Mouse (Mus musculus) thymus, postnatal 10 days (tissue): ENCODE measurements around the gene Afp.

ENCODE experiments used
- DNase-seq, 2 experiments: peaks; one replicate each; pipeline ENCODE4 v3.0.0; 2021; ENCODE audit warnings: low spot score in 2 of 2

Afp gene

DNA sequence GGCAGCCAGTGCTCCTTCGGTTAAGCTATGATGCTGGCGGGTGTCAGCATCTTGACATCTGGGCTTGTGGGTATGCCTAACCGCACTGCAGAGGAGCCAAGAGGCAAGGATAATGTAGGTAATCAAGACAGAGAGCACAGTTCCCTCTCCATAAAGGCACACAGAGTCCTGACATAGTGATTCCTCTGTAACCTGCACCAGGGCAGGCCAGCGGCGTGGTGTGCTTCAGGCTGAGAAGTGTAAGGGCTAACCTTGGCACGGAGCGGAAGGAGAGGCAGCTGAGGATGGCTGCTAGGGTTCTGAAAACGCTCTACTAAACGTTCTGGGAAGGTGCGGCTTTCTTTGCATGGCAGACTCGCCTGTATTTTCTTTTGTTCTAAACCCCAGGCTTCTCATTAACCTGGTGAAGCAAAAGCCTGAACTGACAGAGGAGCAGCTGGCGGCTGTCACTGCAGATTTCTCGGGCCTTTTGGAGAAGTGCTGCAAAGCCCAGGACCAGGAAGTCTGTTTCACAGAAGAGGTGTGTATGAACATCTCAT, 16.9 kb downstream of the Afp start:
- DNase-seq = no peak

DNA sequence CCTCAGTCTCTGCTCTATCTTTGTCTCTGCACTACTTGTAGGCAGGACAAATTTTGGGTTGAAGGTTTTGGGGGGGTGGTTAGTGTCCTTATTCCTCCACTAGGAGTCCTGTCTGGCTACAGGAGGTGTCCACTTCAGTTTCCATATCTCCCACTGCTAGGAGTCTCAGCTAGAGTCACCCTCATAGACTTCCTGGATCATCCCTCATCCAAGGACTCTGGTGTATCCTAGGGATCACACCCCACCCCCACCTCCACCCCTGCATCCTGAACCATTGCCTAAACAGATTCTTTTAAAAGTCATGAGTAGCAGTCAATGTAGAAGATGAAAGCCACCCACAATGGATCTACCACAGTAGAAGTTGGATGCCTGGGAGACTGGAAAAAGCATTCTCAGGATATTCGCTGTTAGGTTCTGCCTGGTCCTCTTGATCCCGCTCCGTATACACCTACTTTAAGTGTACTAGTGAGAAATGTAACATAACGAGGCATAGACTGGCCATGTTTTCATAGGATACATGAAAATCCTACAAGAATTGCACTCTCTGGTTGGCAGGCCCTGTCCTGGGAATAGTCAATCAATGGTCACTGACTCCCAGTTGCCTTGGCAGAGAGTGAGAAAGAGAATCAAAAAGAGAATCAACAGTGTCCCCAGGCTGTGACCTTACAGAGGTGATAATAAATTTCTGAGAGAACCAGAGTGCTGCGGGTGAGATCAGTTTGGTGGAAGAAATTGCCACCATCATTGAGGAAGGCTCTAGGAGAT, 19.5 kb downstream of the Afp start:
- DNase-seq = no peak

DNA sequence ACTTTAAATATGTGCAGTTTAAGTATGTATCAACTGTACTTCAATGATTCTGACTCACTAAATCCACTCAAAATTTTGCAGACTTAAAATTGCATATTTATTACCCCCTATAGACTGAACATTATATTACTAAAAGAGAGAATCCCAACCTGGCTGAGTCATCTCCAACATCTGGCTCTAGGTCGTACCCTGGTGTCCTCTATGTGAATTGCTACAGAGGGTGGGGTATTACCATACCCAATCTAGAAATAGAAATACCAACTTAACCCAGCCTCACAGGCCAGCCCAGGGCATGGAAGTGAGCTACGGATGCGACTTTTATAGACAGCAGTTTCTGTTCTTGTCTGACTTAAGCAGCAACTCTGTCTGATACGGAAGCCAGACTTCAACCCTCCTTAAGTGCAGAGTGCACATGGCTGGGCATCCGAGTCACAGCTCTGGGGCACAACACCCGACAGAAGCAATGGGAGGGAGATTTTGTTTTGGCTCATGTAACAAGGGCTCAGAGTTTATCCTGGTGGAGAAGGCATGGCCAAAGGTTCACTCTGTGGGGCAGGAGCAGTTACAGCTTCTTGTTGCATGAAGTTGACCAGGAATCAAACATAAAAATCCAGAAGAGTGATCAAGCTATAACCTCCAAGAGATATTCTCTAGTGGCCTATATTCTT, 21.9 kb downstream of the Afp start:
- DNase-seq = no peak

DNA sequence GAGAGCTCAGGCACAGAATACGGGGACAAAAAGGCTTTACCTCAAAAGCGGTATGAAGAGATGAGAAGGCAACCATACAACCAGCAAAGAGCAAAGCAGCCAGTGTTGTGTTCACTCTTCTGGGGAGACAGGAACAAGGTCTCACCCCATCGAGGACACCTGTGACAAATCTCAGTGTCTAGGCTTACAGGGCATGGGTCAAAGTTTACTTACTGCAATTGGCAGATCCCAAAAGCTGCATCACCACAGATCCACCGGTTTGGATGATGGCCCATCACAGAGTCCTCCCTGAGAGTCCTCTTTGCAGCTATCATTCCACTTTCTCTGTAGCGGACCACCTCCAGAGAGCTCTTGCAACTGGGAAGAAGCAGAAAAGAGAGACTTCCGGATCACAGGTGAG, 25.0 kb downstream of the Afp start:
- DNase-seq = no peak

DNA sequence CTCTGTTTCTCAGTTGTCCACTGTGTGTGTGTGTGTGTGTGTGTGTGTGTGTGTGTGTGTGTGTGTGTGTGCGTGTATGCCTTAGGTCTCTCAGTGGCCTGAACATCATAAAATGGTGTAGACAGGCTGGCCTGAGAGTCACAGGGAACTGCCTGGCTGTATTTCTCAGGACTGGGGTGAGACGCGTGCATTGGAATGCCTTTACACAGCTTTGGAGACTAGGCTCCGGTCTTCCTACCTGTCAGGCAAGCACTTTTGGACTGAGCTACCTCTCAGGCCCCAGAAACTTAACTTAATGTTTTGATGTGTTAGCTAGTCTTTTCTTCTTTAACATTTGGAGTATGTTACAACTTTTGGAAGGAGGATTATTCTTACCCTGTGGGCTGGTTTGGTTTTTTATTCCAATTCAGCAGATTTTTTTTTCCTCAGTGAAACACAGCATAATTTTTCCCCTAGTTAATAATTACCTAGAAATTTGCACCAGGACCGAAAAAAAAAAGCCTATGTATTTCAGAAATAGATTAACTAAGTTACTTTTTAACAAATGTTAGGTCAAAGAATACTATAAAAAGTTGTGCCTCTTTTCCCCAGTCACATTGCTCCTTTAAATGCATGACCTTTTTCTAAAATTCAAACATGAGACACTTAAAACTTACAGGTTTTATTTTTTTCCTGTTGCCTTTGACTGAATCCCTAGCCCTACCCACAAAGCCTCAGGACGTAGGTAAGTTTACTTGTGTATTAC, 28.0 kb downstream of the Afp start, which contains the start of gene Afm:
Gene Afm, plus strand, starts transcription at position 577 of the 745 bp plus-strand sequence.
- DNase-seq = no peak

DNA sequence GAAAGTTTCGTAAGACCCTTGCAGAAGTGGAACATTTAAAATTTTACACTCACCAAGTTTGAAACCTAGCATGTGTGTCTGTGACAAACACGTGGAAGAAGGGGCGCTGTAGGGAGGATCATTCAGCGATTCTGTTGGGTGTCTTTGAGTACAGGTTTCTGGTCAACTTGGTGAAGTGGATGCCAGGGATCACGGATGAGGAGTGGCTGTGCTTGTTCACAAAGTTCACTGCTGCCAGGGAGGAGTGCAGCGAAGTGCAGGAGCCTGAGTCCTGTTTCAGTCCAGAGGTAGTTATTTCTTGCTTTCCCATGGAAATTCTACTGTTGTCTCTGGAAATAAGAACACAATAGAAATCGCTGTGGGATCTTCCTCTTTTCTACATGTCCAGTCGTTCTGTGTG, 60.7 kb downstream of the Afp start:
- no peak for DNase-seq

DNA sequence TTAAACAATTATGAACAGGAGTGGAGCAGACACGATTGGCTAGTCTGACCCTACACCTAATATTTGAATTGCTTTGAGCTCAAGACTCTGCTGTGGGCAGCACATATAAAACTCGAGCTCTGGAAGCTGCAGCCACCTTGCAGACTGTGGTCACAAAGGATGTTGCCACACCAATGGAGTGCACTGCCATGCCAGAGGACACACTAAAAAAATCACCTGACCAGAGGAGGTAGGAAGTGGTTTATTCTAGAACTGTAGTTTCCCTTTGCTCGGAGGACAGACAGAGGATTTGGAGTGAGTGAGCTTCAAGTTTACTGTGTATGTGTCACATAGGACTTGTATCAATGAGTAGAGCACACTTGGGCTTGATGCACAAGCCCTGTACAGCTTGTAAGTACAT, 65.5 kb downstream of the Afp start:
- no peak for DNase-seq
